Mouse (Mus musculus) adrenal gland, postnatal 14 days (tissue): ENCODE results near the gene Clec2l. TPM values are rescaled to one million over a fixed set of nuclear protein-coding genes. Genes with fewer than 3 reads are reported as not detected.
"Not testable (repeated sequence)": the region's sequence is repeated elsewhere in the genome, so short reads cannot be mapped to it uniquely, and the experiment has no call there.

Source experiments
- DNase-seq: peaks from one replicate; pipeline ENCODE4 v3.0.0; 2021; ENCODE audit warnings: mixed read lengths
- total RNA-seq: library from RNA; stranded (reverse); gene quantifications from 2 replicates; pipeline ENCODE4 v1.2.3, GENCODE M21; 2021

The Clec2l gene
- total RNA-seq, 1 experiment from 2014 or later, result 3.7 TPM

GRCm38 (mm10) chr6:38670488-38670887, 7.6 kb downstream of the Clec2l start:
- DNase-seq, result not testable (repeated sequence)

GRCm38 (mm10) chr6:38671270-38671669, 8.4 kb downstream of the Clec2l start:
- DNase-seq, result no peak

- DNase-seq, result no peak
Measured at GRCm38 (mm10) chr6:38672011-38672410, 9.1 kb downstream of the Clec2l start.

- no peak for DNase-seq
Measured at GRCm38 (mm10) chr6:38676217-38676616, 13.3 kb downstream of the Clec2l start.

GRCm38 (mm10) chr6:38676723-38677122, 13.9 kb downstream of the Clec2l start:
- no peak for DNase-seq

- DNase-seq, result no peak
Measured at GRCm38 (mm10) chr6:38677629-38678028, 14.8 kb downstream of the Clec2l start.

- no peak for DNase-seq
Measured at GRCm38 (mm10) chr6:38682532-38682931, 19.7 kb downstream of the Clec2l start.

- DNase-seq, result peak; percentile 77
Measured at GRCm38 (mm10) chr6:38687216-38687615, 24.3 kb downstream of the Clec2l start.

GRCm38 (mm10) chr6:38688841-38689240, 26.0 kb downstream of the Clec2l start:
- no peak for DNase-seq

GRCm38 (mm10) chr6:38690615-38691014, 27.7 kb downstream of the Clec2l start:
- DNase-seq, result no peak

GRCm38 (mm10) chr6:38691052-38691451, 28.2 kb downstream of the Clec2l start:
- no peak for DNase-seq

GRCm38 (mm10) chr6:38692556-38692955, 29.7 kb downstream of the Clec2l start:
- DNase-seq, result no peak

- DNase-seq, result peak; percentile 87
Measured at GRCm38 (mm10) chr6:38695380-38696054, 32.6 kb downstream of the Clec2l start.

GRCm38 (mm10) chr6:38696570-38696969, 33.7 kb downstream of the Clec2l start:
- DNase-seq, result no peak

GRCm38 (mm10) chr6:38698233-38698889, 35.5 kb downstream of the Clec2l start:
- no peak for DNase-seq

- DNase-seq, result no peak
Measured at GRCm38 (mm10) chr6:38701421-38701820, 38.6 kb downstream of the Clec2l start.

GRCm38 (mm10) chr6:38702810-38703399, 40.0 kb downstream of the Clec2l start:
- DNase-seq, result peak; percentile 89

- DNase-seq, result no peak
Measured at GRCm38 (mm10) chr6:38703526-38703925, 40.7 kb downstream of the Clec2l start.

- no peak for DNase-seq
Measured at GRCm38 (mm10) chr6:38704264-38704984, 41.6 kb downstream of the Clec2l start.

- DNase-seq, result no peak
Measured at GRCm38 (mm10) chr6:38710449-38710848, 47.6 kb downstream of the Clec2l start.

GRCm38 (mm10) chr6:38713957-38714898, 51.4 kb downstream of the Clec2l start:
- no peak for DNase-seq

GRCm38 (mm10) chr6:38715881-38716280, 53.0 kb downstream of the Clec2l start:
- DNase-seq, result no peak
